Mouse (Mus musculus) 3T3-L1 (cell line): ENCODE data around the gene Acta2.

Experiments
- DNase-seq: peaks from one replicate; pipeline ENCODE4 v3.0.0-alpha.2; 2015; ENCODE audit warnings: low read depth, low spot score

Acta2 gene

DNA sequence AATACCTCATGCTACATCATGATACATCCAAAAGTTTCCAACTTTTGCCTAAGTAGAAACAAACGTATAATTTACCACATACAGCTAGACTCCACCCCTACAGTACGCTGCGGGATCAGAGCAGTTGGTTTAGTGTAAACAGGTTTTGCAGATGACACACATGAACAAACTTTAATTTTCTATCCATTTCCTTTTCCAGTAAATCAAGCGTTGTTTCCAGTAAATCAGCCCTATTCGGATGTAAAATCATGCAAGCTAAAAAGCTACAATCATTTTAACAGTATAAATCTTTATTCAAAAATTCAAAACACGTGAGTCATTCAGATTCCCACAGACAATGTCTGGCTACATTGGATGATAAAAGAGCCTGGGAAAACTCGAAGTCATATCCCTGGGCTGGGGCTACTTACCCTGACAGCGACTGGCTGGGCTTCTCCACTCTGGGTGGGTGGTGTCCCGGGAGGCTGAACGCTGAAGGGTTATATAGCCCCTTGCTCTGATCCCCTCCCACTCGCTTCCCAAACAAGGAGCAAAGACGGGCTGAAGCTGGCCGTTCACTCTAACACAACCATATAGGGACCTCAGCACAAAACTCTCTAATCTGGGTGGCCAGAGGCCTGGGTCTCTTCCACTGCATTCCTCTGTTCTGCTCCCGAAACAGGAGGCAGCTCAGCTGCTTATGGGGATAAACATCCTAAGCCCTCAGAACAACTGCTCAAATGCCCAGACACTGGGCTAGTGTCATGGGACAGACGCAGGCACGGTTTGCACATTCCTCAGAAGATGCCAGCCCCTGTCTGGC is at the start of gene Acta2:
Gene Acta2, minus strand, starts transcription at position 711 of the 802 bp plus-strand sequence.
- peak; percentile 66 for DNase-seq

DNA sequence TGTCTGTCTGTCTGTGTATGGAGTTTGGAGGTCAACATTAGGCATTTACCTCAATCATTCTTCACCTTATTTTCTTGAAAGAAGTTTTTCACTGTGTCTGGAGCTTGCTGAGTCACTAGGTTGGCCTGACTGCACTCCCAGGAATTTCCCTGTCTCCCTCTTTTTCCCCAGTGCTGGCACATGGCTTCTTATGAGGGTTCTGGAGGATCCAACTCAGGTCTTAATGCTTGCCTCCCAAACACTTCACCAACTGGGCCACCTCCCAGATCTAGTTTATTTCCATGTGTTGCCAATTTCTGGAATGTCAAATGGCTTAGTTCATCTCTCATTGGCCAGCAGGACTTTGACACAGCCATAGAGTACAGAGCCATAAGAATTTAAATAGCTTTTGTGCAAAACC is 49.5 kb upstream of the Acta2 start:
- DNase-seq: peak; percentile 63

DNA sequence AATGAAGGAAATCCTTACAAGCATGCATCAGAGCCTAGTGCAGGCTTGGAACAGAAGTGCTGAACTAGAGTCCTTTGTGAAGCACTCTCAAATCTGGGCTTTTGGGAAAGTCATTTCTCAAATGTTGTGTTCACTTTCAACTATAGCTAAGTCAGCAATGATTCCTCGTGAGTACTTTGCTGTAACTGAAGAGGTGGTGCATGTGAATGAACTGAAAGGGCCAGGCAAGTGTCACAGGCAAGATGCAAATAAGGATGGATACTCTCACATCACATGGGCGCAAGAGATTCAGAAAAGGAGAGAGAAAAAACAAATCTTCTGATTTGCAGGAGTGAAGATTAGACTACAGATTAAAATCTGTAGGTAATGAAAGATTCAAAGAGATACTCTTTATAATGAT is 45.0 kb upstream of the Acta2 start:
- no peak for DNase-seq

DNA sequence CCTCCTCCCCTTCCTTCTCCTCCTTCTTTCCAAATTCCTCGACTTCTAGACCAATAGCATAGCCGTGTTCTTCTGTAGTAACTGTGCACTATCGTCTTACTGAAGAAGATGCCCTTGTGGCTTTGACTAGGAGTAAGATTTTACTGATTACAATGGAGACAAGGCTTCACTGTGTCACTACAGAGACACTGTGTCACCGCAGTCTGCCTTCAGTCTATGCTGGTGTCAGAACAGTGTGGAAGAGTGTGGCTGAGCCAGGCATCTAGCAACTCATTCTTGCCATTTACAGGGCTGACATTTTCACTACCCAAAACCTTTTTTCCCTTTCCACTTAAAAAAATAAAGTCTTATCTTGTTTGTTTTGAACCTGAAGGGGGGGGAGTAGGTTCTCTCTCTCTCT is 43.8 kb upstream of the Acta2 start:
- no peak for DNase-seq

DNA sequence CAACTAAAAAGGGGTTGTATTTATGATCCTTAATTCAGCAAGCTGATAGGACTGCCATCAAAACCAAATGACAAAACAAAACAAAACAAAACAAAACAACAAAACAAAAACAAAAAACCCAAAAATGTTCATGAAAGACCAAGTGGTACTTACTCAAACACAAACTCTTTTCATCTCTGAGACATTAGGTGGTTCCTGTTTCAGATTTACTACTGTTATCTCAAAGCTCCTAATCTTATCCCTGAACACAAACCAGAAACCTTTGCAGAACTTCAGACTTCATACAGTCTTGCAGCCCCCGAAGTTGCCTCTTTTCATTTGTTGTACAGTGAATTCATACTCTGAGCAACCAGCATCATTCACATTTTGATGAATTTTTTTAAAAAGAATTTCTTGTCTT is 43.1 kb upstream of the Acta2 start:
- DNase-seq: no peak

DNA sequence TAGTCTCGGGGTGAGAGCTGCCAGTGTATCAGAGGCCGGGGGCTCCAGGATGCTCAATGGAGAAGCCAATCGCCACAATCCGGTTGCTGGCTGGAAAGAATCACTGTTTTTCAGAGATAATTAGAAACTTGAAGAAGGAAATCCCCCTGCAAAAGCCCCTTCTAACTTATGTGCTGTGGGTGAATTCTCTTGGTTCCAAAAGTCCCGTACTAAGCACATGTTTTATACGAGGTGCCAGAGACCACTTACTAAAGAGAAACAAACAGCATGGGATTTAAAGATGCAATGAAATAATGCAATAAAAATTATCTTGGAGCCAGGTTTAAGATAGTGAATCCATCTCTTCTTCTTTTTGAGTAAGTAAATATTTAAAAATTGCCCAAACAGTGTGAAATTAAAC is 40.1 kb upstream of the Acta2 start:
- no peak for DNase-seq

DNA sequence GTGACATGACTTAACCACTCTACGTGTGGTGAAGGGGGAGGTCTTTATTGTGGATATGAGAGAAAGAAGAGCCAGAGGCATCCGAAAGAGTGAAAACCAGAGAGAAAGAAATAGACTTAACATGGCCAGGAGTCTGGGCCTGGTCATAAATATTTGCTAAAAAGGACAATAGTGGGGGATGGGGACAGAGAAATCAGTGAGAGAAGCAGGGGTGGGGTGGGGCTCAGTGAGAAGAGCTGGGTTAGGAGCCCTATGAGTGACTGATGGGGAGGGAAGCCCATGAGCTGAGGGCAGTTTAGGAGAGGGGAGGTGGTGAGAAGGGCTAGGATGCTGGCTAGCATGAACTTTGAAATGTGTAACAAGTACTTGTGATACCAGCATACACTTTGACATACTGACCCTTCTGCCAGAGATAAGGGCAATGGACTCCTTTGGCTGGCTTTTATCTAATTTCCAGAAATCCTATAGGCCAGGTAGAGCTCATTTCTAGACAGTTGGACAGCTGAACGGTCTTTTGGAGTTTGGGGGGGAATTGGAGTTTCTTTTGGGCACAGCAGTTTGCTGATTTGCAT is 38.1 kb upstream of the Acta2 start:
- DNase-seq: no peak

DNA sequence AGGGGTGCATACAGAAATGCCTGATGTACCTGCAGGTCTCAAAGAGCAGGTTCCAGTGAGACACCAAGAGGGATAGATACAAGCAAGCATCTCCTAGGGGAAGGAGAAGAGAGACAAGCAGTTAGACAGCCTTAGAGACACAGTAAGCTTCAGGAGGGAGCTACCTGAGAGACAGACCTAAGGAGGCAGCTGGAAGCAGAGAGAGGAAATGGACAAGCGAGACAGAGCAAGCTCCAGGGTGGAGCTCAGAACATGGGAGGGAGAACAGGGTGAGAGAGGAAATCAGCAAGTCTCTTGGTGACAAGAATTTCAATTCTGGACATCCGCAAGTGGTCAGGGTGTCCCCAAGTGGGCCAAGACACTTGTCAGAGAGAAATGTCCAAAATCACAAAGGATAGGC is 37.3 kb upstream of the Acta2 start:
- DNase-seq: no peak

DNA sequence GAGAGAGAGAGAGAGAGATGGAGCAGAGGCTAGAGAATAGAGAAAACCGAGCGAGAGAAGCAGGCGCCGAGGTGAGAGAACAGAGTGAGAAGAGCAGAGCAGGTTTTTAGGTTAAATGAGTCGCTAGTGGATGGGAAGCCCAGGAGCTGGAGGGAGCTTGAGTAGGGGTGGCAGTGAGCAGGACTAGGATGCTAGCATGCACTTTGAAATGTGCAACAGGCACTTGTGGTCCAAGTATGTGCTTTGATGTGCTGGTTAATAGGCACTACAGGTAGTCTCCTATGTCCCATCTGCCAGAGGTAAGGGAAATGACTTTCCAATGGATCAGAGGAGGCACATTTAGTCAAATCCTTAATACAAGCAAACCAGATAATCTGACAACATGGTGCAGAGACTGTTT is 36.6 kb upstream of the Acta2 start:
- DNase-seq: no peak

DNA sequence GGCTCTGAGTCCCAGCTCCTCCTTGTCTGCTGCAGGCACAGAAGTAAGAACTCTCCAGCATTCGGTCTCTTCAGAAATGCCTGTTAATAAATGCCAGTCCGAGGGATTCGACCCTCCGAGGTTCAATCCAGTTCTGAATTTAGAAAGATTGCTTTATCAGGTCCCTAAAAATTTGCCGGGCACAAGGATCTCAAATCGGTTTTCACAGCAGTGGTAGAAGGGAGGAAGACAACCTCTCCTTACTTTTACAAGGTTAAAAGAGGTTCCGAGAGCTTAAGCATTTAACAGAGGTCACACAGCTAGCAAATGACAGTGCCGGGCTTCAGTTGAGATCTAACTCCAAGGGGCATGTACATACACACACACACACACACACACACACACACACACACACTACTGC is 36.0 kb upstream of the Acta2 start:
- DNase-seq: peak; percentile 21

DNA sequence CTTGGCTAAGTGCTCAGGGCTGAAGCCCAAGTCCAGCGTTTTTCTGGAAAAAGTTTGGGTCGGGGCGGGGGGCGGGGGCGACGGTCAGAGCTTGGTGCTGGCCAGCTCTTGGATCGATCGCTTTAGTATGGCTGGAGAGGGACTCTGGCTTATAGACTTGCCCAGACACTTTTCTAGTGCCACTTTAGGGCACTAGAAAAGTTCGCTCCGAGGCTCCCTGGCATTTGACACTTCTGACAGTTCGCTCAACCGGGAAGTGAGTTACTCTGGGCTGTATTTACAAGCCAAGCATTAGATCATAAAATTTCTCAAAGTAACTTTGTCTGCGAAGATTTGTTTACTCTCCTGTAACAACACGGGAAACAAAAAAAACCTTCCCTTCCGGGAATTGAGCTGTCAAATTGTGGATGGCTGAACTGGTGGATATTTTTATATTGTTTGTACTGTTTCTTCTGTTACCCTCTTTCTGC is 35.5 kb upstream of the Acta2 start:
- DNase-seq: peak; percentile 50

DNA sequence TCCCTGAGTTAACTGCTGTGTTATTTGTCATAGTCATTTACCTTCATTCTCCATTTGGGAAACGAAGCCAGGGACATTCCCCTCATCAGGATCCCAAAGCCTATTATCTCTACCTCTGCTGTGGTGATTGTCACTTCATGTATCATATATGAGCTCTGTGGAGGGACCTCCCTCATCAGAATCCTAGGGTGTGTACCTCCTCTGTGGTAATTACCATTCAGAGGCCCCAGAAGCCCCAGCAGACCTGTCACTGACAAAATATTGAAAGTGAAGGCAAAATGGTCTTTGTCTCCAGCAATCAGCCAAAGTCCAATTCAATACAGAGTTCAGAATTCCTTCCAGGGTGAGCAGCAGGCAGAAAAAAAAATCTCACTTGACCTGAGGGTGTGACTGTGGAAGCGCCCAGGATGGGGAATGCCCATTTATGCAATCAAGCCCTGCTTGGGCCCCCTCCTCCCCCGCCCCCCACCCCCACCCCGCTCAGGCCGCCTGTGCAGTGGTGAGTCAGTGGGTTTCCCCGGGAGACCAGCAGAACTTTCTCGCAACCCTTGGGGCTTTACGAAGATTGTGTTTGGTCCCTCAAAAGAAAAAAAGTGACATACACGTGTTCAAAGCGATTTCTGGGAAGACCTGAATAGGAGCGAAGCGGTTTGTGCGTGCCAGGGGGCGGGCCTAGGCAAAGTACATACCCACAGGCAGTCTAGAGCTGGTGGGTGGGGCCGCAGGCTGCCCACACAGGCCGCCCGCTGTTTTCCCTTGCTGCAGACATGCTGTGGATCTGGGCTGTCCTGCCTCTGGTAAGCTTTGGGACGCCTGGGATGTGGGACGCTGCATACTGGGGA is 34.8 kb upstream of the Acta2 start, which contains the start of gene Fas:
Gene Fas, plus strand, starts transcription at position 719 of the 842 bp plus-strand sequence.
- DNase-seq: peak; percentile 93

DNA sequence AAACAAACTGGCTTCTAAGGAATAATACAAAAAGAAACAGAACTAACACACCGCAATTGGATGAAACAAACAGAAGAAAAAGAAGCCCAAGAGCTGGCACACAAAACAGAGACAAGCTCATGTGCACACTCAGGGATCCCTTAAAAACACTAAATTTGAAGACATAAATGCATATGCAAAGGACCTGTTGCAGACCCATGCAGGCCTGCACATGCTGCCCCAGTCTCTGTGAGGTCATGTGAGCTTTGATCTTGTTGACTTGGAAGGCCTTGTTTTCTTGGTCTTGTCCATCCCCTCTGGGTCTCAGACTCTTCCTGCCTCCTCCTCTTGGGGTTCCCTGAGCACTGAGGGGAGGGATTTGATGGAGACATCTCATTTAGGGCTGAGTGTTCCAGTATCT is 33.3 kb upstream of the Acta2 start:
- no peak for DNase-seq

DNA sequence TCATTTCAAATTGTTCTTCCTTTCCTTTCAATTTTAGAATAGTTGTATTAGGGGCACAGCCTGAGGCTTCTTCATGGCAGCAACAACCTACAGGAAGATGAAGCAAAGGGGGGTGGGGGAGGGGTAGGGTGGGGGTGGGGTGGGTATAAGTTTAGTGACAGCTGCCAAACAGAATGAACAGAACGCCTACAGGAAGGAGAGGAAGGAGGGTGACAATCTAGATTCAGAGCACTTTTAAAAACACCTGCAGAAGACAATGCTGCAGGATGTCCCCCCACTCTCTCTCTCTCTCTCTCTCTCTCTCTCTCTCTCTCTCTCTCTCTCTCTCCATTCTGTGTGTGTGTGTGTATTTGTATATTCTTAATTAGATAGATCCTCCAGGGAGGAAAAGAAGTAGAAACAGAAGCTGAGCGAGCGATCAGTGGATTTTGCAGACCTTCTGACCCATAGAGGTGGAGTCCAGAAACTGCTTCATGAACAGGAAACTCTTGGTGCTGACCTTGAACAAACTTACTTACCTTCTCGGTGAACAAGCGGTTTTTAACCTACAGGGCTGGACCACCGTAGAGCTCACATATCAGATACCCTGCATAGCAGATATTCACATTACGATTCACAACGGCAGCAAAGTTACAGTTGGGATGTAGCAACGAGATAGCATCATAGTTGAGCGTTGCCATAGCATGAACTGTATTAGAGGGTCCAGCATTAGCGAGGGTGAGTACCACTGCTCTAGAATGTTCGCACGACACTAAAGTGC is 32.4 kb upstream of the Acta2 start:
- no peak for DNase-seq

DNA sequence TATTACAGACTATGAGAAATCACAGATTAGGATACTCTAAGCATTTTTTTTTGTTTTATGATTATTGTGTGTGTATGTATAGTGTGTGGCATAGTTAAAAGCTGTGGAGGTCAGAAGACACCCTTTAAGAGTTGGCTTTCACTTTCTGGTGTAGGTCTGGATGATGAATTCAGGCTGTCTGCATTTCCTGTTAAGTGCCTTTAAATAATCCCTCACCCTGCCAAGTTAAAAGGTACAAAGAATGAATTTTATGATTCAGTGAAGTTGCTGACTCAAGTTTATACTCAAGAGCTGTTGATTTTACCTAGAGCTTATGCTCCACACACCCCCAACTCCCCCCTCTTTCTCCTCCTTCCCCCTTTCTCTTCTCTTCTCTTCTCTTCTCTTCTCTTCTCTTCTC is 31.8 kb upstream of the Acta2 start:
- peak; percentile 28 for DNase-seq

DNA sequence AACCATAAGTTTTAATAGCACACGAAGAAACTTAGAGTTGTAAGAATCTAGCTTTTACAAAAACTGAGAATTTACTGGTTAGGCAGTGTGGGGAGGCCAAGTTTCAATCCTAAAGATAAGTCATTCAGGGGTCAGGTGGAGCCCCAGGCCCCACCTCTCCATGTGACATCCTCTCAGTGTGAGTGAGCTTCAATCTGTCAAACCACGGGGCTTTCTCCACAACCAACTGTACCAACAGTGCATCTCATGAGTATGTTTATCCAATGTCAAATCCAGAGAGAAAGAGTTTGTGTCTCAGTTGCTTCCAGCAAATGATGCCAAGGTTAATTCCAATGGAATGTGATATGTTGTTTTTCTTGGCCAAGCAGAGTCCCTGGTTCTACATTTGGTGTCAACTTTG is 29.4 kb upstream of the Acta2 start:
- peak; percentile 54 for DNase-seq

DNA sequence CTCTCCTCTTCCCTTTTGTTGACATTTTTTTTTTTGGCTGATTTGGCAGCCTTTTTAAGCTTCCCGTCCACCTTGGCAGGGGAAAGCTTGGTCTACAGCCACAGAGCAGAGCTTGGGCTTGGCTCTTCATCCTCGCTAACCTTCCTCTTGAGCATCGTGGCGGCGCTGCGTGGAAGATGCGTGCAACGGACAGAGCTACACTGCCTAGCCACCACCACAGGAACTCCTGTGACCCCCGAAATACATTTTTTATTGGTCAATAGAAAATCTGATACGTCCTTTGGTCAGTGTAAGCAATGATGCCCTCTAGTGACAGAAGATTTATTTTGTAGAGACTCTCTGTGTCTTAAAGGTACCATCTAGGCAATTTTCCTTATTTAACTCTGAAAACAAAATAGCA is 29.0 kb upstream of the Acta2 start:
- peak; percentile 67 for DNase-seq

DNA sequence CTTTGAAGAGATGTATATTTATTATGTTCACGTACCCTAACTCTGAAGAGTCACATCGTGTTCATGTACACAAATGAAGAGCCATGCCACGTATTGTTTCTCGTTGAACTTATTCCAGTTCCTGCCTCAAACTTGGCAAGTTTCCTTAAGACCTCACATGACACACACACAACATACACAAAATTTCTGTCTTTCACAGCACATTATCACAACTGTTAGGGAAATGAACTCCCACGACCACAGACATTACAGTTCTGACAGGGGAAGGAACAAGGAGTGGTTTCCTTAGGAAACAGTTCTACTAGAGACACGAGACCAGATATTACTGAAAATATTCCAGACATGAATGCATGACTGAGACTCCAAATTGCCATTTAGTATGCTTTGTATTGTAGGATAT is 28.2 kb upstream of the Acta2 start:
- no peak for DNase-seq

DNA sequence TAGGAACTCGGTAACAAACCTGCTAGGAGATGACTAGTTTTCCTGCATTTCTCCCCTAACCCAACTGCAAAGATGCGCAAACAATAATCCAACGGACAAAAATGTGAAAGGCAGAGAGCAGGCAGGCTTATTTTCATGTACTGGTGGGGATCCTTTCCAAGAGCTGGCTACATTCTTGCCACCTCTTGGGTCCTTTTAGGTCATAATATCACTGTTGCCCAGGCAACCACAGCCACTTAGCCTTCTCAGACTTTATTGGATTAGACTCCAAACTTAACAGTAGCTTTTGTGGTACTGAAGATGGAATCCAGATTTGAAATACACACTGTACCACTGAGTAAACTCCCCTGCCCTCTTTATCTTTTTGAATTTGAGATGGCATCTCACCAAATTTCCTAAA is 22.7 kb upstream of the Acta2 start:
- no peak for DNase-seq

DNA sequence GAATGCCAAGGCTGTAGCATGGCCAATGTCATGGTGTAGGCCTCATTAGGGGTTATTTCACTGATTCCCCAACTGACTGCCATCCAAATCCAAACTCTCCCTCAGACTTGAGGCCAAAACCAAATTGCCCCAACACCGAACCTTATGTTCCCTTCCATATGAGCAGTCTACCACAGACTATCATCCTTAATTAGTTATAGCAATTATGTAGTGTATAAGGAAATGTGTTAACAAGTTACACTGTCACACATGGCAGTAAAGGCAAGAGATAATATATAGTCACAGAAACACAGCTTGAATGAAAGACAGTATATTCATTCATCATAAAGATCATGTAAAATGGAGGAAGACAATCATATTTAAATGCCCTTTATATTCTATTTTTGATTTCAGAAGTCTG is 17.7 kb upstream of the Acta2 start:
- DNase-seq: no peak

DNA sequence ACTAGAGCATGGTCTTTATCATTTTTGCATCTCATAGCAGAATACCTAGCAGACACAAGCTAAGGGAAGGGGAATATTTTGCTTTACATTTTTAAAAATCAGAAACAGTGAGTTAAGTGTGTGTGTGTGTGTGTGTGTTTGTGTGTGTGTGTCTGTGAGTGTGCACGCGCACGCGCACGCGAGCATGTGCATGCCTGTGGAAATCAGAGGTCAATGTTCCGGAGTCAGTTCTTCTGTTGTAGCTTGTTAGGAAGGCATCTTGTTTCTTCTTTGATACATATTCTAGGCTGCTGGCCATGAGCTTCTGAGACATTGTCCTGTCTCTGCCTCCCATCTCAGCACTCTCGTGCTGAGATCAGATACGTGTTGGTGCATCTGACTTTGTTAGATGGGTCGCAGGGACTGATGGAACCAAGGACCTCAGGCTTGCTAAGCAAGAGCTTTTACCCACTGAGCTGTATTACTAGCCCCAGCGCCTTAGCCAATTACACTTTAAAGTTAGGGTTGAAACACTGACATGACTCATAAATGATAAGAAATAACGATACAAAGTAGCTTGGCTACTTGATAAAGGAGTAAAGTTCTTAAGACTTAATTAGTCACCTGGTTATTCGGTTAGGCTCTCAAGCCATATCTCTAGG is 15.6 kb upstream of the Acta2 start:
- no peak for DNase-seq
